Mouse (Mus musculus) heart, adult 2 months (tissue): Measurements from ENCODE around the gene Boll. TPM values are rescaled to one million over a fixed set of nuclear protein-coding genes. Genes with fewer than 3 reads are reported as not detected.

Experiments used
- DNase-seq, 2 experiments: peaks; one replicate each; pipeline ENCODE4 v3.0.0; 2021
- H3K27ac ChIP-seq: fragments of 200-600 bp; 2 replicates; pipeline ENCODE4 v1.8.1; 2022
- H3K27me3 ChIP-seq: fragments of 200-500 bp; 2 replicates; pipeline ENCODE4 v1.6.1; 2012; ENCODE audit warnings: mild to moderate bottlenecking, low read length, inconsistent platforms, mixed read lengths; ENCODE audit not compliant: control insufficient read depth, insufficient read depth
- H3K36me3 ChIP-seq: fragments of 200-500 bp; 2 replicates; pipeline ENCODE4 v1.6.1; 2012; ENCODE audit warnings: low read length, inconsistent platforms; ENCODE audit not compliant: control insufficient read depth, insufficient read depth
- H3K4me1 ChIP-seq: fragments of 200-500 bp; 2 replicates; pipeline ENCODE4 v1.6.1; 2011; ENCODE audit warnings: low read length; ENCODE audit not compliant: control insufficient read depth, insufficient read depth
- H3K4me3 ChIP-seq: fragments of 200-600 bp; 2 replicates; pipeline ENCODE4 v1.8.1; 2022
- H3K79me2 ChIP-seq: fragments of 200-500 bp; replicated peaks from 2 replicates; pipeline ENCODE4 v1.6.1; 2012; ENCODE audit warnings: mild to moderate bottlenecking, inconsistent platforms, low read length, moderate library complexity, mixed read lengths; ENCODE audit not compliant: control insufficient read depth, insufficient read depth
- H3K9ac ChIP-seq: fragments of 200-500 bp; 2 replicates; pipeline ENCODE4 v1.6.1; 2012; ENCODE audit warnings: low read depth, mild to moderate bottlenecking, control low read depth, inconsistent platforms, low read length, mixed read lengths
- CTCF ChIP-seq: fragments of 200-600 bp; IDR thresholded peaks from 2 replicates; pipeline ENCODE4 v1.8.1; 2022; ENCODE audit warnings: antibody characterized with exemption, mild to moderate bottlenecking, moderate library complexity
- EP300 ChIP-seq: fragments of 200-500 bp; IDR thresholded peaks from 2 replicates; pipeline ENCODE4 v1.6.1; 2011; ENCODE audit warnings: low read depth, low read length, control low read depth; ENCODE audit not compliant: insufficient read depth
- POLR2A ChIP-seq: fragments of 200-500 bp; IDR thresholded peaks from 2 replicates; pipeline ENCODE4 v1.6.1; 2011; ENCODE audit warnings: mild to moderate bottlenecking, low read depth, low read length, control low read depth; ENCODE audit not compliant: insufficient read depth
- whole genome bisulfite sequencing: fragments of 180-500 bp; shearing (Covaris S2); methylation state at CpG from one replicate; pipeline ENCODE4 v1.1.7; 2018; 5-methylcytosine and 5-hydroxymethylcytosine counted together
- intact Hi-C: fragments of 180-260 bp; cut with DNase I; formaldehyde crosslinking; loops from one replicate; pipeline ENCODE4 v1.15.1; 2025
- polyA plus RNA-seq: library from polyadenylated mRNA; depleted of rRNA; stranded (reverse); fragments of >200 nt; gene quantifications from 2 replicates; pipeline ENCODE4 v1.2.3, GENCODE M21; 2012
- total RNA-seq, 2 experiments: library from RNA; stranded (reverse); gene quantifications; 2 replicates each; pipeline ENCODE4 v1.2.3; 2021

Gene Boll
- total and polyA plus RNA-seq, 3 experiments = 0.32 TPM; not detected in 2

DNA sequence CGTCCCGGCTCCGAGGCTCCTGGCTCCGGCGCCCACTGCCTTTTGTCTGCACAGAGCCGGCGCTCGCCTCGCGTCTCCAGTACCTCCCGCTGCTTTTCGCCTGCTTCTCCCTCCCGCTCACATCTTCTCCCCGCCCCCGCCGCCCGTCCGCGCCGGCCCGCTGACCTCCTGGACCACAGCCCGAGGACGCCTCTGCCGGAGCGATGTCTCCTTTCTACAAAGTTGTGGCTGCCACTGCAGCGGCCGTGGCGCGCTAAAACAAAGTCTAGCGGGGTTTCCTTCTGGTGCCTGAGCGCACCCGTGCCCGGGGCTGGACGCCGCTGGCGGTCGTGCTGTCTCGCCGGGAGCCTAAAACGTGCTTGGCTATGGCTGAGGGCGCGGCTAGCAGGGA is 42.7 kb upstream of the Boll start:
- Histone ChIP-seq H3K36me3 (no peaks in the 10 kb centered on the region), H3K4me3 (peak overlapping the region; percentile 88), H3K9ac (peak overlapping the region; percentile 70), H3K27me3 (no peaks in the 10 kb centered on the region), H3K27ac (peak overlapping the region; percentile 75), H3K4me1 (no peaks in the 10 kb centered on the region; the same call in none of the 2 replicates), H3K79me2 (peaks cover 3% of the 10 kb centered on the region; the same call in 1 of the 2 replicates)
- intact Hi-C loops = loop anchor here (5.0 to 10.0 kb wide), 3 partner anchors 106 to 1569 kb away; partner anchors contain the start of gene Satb2
- 1% methylated on average over 42 of the region's 42 CpGs for WGBS
- TF ChIP-seq EP300 = no peak
- TF ChIP-seq POLR2A = no peak
- TF ChIP-seq CTCF = no peak
- DNase-seq = peak in 1 of 2 experiments; percentile 87

DNA sequence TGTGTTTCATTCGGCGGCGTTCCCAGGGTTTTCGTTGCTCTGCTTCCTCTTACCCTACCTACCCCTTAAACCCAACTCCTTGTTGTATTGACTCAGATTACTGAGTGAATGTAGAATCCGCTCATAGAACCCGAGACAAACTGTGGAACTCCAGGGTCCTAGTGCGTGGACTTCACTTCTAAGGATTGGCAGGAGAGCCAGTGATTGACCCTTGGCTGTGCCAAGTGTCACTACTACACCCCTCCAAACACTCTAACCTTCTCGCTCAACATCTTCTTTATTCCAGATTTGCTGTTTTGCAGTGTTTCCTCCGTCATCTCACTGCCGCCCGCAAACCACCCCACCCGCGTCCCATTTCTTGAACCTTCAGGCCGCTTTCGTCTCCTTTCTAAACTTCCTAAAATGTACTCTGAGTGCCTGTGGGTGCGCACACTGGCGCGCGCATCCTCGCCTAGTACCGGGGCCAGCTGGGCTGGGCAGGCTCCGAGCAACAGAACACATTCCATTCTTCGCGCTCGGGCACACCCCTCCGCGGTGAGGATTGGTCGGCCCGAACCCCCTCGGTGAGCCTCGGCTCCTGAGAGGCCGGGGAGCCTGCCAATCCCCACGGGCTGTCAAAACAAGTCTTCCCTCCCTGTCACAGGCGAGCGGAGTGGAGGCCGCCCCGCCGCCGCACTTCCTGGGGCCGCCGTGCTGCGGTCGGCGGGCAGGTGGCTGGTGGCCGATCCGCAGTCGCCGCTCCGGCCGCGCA is 42.2 kb upstream of the Boll start, which contains the start of gene Plcl1:
Gene Plcl1 (plus strand): TSS at position 650 of the 751 bp plus-strand sequence.
- DNase-seq = peak; percentile 93 to 96
- H3K27ac ChIP-seq = peak within 1 kb of the TSS; percentile 75
- peak within 1 kb of the TSS; percentile 88 for H3K4me3 ChIP-seq
- no peaks in the 10 kb centered on the region for H3K36me3 ChIP-seq
- no peaks in the 10 kb centered on the region for H3K27me3 ChIP-seq
- TF ChIP-seq EP300 = no peak
- TF ChIP-seq POLR2A = peak; percentile 55; the same call in 1 of the 2 replicates
- TF ChIP-seq CTCF = no peak
- H3K79me2 ChIP-seq = no peaks in the 10 kb centered on the region
- WGBS = 2% methylated on average over 50 of the region's 51 CpGs
- no peaks in the 10 kb centered on the region; the same call in 1 of the 2 replicates for H3K4me1 ChIP-seq
- peak within 1 kb of the TSS; percentile 70 for H3K9ac ChIP-seq
- intact Hi-C loops = loop anchor here (5.0 to 10.0 kb wide), 3 partner anchors 107 to 1569 kb away; partner anchors contain the start of gene Satb2

DNA sequence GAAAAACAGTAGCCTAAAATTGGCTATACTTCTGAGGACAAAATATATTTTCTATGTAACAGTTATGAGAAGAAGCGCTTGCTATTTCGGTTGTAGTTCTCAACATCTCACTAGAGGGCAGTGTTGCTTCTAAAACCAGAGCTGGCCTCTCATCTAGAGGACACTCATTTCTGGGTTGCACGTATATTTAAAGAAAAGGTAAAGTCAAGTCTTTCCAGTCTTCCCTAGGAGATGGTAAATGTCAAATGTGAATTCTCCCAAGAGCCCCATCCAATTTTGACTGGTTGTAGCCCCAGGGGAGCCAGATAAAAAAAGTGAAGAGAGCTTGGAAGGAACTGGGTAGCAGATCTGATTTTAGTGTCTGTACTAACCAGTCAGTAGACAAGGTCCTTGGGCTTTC is 41.2 kb upstream of the Boll start:
- Histone ChIP-seq H3K79me2 (no peaks in the 10 kb centered on the region), H3K9ac (no peak overlapping the region), H3K27me3 (no peaks in the 10 kb centered on the region), H3K4me3 (no peak overlapping the region), H3K27ac (no peak overlapping the region), H3K4me1 (no peaks in the 10 kb centered on the region; the same call in 1 of the 2 replicates), H3K36me3 (no peaks in the 10 kb centered on the region)
- intact Hi-C loops = loop anchor here (1.0 to 10.0 kb wide), 5 partner anchors 180 to 1570 kb away; partner anchors contain the start of gene Satb2
- TF ChIP-seq POLR2A = no peak
- TF ChIP-seq CTCF = peak; percentile 94
- WGBS = under 1% methylated on average over 3 of the region's 3 CpGs
- peak; percentile 20 to 37 for DNase-seq

DNA sequence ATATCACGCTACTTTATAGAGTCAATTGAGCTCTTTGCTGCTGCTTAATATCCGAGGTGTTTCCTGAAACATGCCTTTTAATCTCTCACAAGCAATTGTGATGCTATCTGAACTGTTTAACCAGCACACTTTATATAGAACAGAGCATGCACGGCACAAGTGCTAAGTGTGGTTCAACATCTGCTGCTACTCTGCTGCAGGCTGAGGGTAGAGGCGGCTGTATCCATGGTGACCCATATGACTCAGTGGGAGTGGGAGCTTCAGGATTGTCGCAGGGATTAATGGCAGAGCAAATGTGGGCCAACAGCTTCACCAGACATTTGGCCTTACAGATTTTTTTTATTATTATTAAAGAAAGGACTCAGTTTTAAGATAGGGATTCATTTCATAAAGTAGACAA is 36.6 kb upstream of the Boll start:
- intact Hi-C loops = loop anchor here (10.0 kb wide), 2 partner anchors 185 to 1575 kb away; partner anchors contain the start of gene Satb2
- no peak overlapping the region for H3K27ac ChIP-seq
- H3K4me3 ChIP-seq = no peak overlapping the region
- no peak overlapping the region for H3K9ac ChIP-seq
- no peak for DNase-seq
- 40% methylated on average over 5 of the region's 5 CpGs for WGBS
- TF ChIP-seq CTCF = no peak
- TF ChIP-seq POLR2A = no peak
- TF ChIP-seq EP300 = no peak
- H3K27me3 ChIP-seq = no peaks in the 10 kb centered on the region
- H3K4me1 ChIP-seq = no peaks in the 10 kb centered on the region
- H3K36me3 ChIP-seq = no peaks in the 10 kb centered on the region
- no peaks in the 10 kb centered on the region for H3K79me2 ChIP-seq

DNA sequence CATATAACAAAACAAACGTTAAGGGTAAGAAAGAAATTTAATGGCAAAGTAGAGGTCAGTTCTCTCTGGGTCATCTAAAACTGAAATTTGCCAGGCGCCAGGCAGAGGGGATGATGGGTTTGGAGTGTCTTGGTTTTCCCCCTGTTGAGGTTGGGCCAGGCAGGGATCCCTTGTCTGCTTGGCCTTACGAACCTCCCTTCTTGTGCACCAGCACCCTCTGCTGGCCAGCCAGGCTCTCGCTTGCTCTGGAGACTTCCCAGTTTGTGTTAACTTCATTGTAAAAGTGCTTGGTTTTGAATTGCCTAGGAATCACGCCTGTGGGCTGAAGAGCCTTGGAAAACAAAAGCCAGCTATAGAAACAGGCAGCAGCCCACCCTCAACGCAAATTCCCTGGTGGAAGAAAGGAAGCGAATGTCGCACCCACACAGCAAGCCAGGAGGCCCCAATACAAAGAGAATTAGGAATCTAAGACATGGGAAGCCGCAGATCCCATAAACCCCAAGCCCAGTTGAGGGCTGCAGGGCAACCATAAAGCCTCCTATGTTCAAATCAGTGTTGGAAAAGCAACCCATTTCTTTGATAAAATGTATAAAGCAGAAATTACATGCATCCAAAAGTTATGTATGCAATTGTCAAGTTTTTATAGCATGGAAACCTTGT is 20.0 kb upstream of the Boll start:
- H3K9ac ChIP-seq = no peak overlapping the region
- H3K79me2 ChIP-seq = no peaks in the 10 kb centered on the region
- no peaks in the 10 kb centered on the region for H3K36me3 ChIP-seq
- H3K4me1 ChIP-seq = no peaks in the 10 kb centered on the region
- TF ChIP-seq CTCF (peak; percentile 97), EP300 (no peak), POLR2A (no peak)
- no peak overlapping the region for H3K4me3 ChIP-seq
- H3K27ac ChIP-seq = no peak overlapping the region
- no peaks in the 10 kb centered on the region for H3K27me3 ChIP-seq
- peak; percentile 68 to 85 for DNase-seq
- WGBS = 20% methylated on average over 9 of the region's 9 CpGs
- intact Hi-C loops = loop anchor here (2.0 kb wide), 2 partner anchors 144 to 190 kb away; no protein-coding TSS in a partner anchor

DNA sequence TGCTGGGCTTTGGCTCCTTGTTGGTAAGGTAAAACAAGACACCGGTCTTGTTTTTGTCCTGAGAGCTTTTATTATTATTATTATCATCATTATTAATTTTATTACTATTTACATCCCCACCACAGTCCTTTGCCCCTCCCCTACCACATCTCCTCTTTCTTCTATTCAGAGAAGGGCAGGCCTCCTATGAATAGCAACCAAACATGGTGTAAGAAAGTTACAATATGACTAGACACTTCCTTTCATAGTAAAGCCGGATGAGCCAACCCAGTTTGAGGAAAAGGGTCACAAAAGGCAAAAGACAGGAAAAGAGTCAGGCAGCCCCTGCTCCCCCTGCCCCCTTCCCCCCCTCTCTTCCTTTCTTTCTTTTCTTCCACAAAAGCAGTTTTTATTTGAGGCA is 17.3 kb upstream of the Boll start:
- Histone ChIP-seq H3K9ac (no peak overlapping the region), H3K4me1 (no peaks in the 10 kb centered on the region), H3K36me3 (no peaks in the 10 kb centered on the region), H3K4me3 (no peak overlapping the region), H3K27me3 (no peaks in the 10 kb centered on the region), H3K27ac (no peak overlapping the region), H3K79me2 (no peaks in the 10 kb centered on the region)
- no peak for TF ChIP-seq CTCF
- no peak for TF ChIP-seq EP300
- TF ChIP-seq POLR2A = no peak
- no peak for DNase-seq
- 68% methylated on average over 2 of the region's 2 CpGs for WGBS
- intact Hi-C loops = no loop called here
